Mouse (Mus musculus) C2C12 (cell line): Measurements from ENCODE around the gene Adam12.

ENCODE experiments used
- CEBPB ChIP-seq: IDR thresholded peaks from one replicate; pipeline ENCODE4 v1.6.1; 2011; ENCODE audit warnings: low read depth, mild to moderate bottlenecking, control low read depth, moderate library complexity
- CTCF ChIP-seq: IDR thresholded peaks from one replicate; pipeline ENCODE4 v1.5.1; 2011; ENCODE audit not compliant: control insufficient read depth, insufficient read depth, insufficient read length
- MAX ChIP-seq: IDR thresholded peaks from one replicate; pipeline ENCODE4 v1.6.1; 2011; ENCODE audit warnings: mild to moderate bottlenecking, control low read depth
- MYOD1 ChIP-seq: IDR thresholded peaks from one replicate; pipeline ENCODE4 v1.6.1; 2011; ENCODE audit warnings: low read depth; ENCODE audit not compliant: control insufficient read depth, insufficient read length
- MYOG ChIP-seq: IDR thresholded peaks from one replicate; pipeline ENCODE4 v1.6.1; 2011; ENCODE audit not compliant: control insufficient read depth, insufficient read length; ENCODE audit errors: extremely low read depth
- USF1 ChIP-seq: IDR thresholded peaks from one replicate; pipeline ENCODE4 v1.6.1; 2011; ENCODE audit warnings: low read depth, mild to moderate bottlenecking, control low read depth, moderate library complexity

DNA sequence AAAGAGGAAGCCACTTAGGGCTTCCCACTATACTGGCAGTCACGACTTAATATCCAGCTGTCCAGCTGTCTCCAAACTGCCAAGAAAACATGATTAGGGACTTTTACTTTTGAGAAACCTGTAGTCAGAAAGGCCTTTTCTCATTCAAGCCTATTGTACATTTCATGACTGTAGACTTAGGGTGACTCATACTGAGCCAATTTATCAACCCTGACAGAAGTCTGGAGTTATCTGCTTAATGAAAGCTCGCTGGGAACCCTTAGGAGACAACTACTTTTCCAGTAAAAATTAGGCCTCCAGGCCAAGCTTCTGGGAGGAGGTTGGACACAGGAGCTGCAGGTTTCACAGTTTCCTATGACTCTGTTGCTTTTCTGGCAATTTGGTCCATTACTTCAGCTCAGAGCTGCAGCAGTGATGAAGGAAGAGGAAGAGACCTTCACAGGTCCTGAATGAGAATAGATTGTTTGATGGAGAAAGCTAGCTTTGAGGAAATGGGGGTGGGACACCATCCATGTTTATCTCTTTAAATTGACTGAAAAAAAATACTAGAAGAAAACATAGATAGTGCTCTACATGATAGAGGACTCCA lies 285.1 kb downstream of the Adam12 start:
- TF ChIP-seq CEBPB (no peak), CTCF (no peak), MAX (no peak), USF1 (no peak), MYOG (no peak), MYOD1 (no peak)
